ENCODE assay signal across 12 mouse cellular contexts in genomic region chr2:32817589-32817988, GRCm38 (mm10). TPM values are rescaled to one million over a fixed set of nuclear protein-coding genes. Genes with fewer than 3 reads are reported as not detected.
DNase-seq lines count a peak whose midpoint lies in the region; ATAC-seq and TF ChIP-seq lines count a peak whose summit lies in the region.
"Had no signal": no experiment of that assay in that cellular context is flagged by ENCODE, and none has a peak within 500 bp of the region (broad histone marks: within the 10 kb centered on the region; RNA-seq: fewer than 3 reads in every experiment).

No protein-coding gene starts in this region.

- H3K36me3 ChIP-seq in hindbrain, embryonic 13.5 days, result peaks cover 80% of the 10 kb centered on the region
- H3K36me3 ChIP-seq in hindbrain, embryonic 12.5 days, result peaks cover 33% of the 10 kb centered on the region
- H3K36me3 ChIP-seq in midbrain, embryonic 13.5 days, result peaks cover 62% of the 10 kb centered on the region
- H3K36me3 ChIP-seq in midbrain, embryonic 11.5 days (ENCODE audit: control insufficient read depth, insufficient read depth, low read length), result no peaks in the 10 kb centered on the region
- peaks cover 52% of the 10 kb centered on the region for H3K36me3 ChIP-seq in hindbrain, embryonic 15.5 days

- no peak overlapping the region for H3K4me2 ChIP-seq in hindbrain, embryonic 13.5 days
- H3K4me2 ChIP-seq in hindbrain, embryonic 12.5 days (replicated peaks), result no peak overlapping the region
- no peak overlapping the region for H3K4me2 ChIP-seq in midbrain, embryonic 13.5 days (replicated peaks)
- no peak overlapping the region for H3K4me2 ChIP-seq in midbrain, embryonic 11.5 days
- H3K4me2 ChIP-seq in hindbrain, embryonic 15.5 days, result no peak overlapping the region
- H3K4me2 ChIP-seq: embryonic facial prominence, embryonic 12.5 days had no signal

- DNase-seq in midbrain, embryonic 11.5 days (ENCODE audit: low spot score, missing footprints), result no peak
- DNase-seq in right cerebral cortex, postnatal 4 days, result no peak
- no peak for DNase-seq in MN1 (ENCODE audit: low spot score)
- DNase-seq: kidney, postnatal 10 days; liver, postnatal 0 days; thymus, postnatal 25 days had no signal

- peak overlapping the region; percentile 70 for H3K27ac ChIP-seq in hindbrain, embryonic 13.5 days
- H3K27ac ChIP-seq in hindbrain, embryonic 12.5 days, result no peak overlapping the region
- H3K27ac ChIP-seq in midbrain, embryonic 13.5 days, result peak overlapping the region; percentile 44; the same call in 1 of the 2 replicates
- H3K27ac ChIP-seq in midbrain, embryonic 11.5 days (ENCODE audit: low read depth, low read length), result no peak overlapping the region
- H3K27ac ChIP-seq in hindbrain, embryonic 15.5 days (replicated peaks), result peak overlapping the region; percentile 56; the same call in 1 of the 2 replicates
- H3K27ac ChIP-seq in olfactory bulb, adult 2 months (ENCODE audit: insufficient read depth, low read depth, low read length), result peak overlapping the region; percentile 52
- H3K27ac ChIP-seq: embryonic facial prominence, embryonic 12.5 days had no signal

- no peak overlapping the region; the same call in 1 of the 2 replicates for H3K9ac ChIP-seq in hindbrain, embryonic 13.5 days
- H3K9ac ChIP-seq in hindbrain, embryonic 12.5 days, result no peak overlapping the region
- H3K9ac ChIP-seq in midbrain, embryonic 13.5 days (replicated peaks), result peak overlapping the region; percentile 1; the same call in 1 of the 2 replicates
- no peak overlapping the region for H3K9ac ChIP-seq in midbrain, embryonic 11.5 days (ENCODE audit: low read length)
- H3K9ac ChIP-seq in hindbrain, embryonic 15.5 days, result no peak overlapping the region
- H3K9ac ChIP-seq: embryonic facial prominence, embryonic 12.5 days; liver, postnatal 0 days had no signal

- no peak for TF ChIP-seq CTCF in olfactory bulb, adult 2 months (IDR thresholded peaks at IDR 0.05; ENCODE audit: insufficient read depth, low read depth, low read length)

- no peak for TF ChIP-seq POLR2A in olfactory bulb, adult 2 months (IDR thresholded peaks at IDR 0.05; ENCODE audit: insufficient read depth, low read depth, low read length)

- H3K27me3 ChIP-seq in hindbrain, embryonic 13.5 days, result no peaks in the 10 kb centered on the region
- H3K27me3 ChIP-seq in hindbrain, embryonic 12.5 days, result no peaks in the 10 kb centered on the region
- no peaks in the 10 kb centered on the region for H3K27me3 ChIP-seq in midbrain, embryonic 13.5 days
- H3K27me3 ChIP-seq in midbrain, embryonic 11.5 days (ENCODE audit: control insufficient read depth, insufficient read depth, low read length), result no peaks in the 10 kb centered on the region
- H3K27me3 ChIP-seq in hindbrain, embryonic 15.5 days, result no peaks in the 10 kb centered on the region
- H3K27me3 ChIP-seq: embryonic facial prominence, embryonic 12.5 days had no signal

- no peaks in the 10 kb centered on the region for H3K9me3 ChIP-seq in hindbrain, embryonic 13.5 days
- no peaks in the 10 kb centered on the region for H3K9me3 ChIP-seq in hindbrain, embryonic 12.5 days (replicated peaks)
- H3K9me3 ChIP-seq in midbrain, embryonic 13.5 days, result no peaks in the 10 kb centered on the region
- no peaks in the 10 kb centered on the region for H3K9me3 ChIP-seq in midbrain, embryonic 11.5 days (ENCODE audit: control insufficient read depth, low read length)
- no peaks in the 10 kb centered on the region for H3K9me3 ChIP-seq in hindbrain, embryonic 15.5 days
- H3K9me3 ChIP-seq: embryonic facial prominence, embryonic 12.5 days had no signal

- 65% methylated on average over 7 of the region's 7 CpGs for WGBS in hindbrain, embryonic 13.5 days
- 67% methylated on average over 7 of the region's 7 CpGs for WGBS in hindbrain, embryonic 12.5 days
- 71% methylated on average over 7 of the region's 7 CpGs for WGBS in midbrain, embryonic 13.5 days
- 69% methylated on average over 7 of the region's 7 CpGs for WGBS in midbrain, embryonic 11.5 days
- 68% methylated on average over 7 of the region's 7 CpGs for WGBS in hindbrain, embryonic 15.5 days
- 44% methylated on average over 7 of the region's 7 CpGs for WGBS in olfactory bulb, adult 2 months

- H3K4me3 ChIP-seq in hindbrain, embryonic 13.5 days, result no peak overlapping the region
- H3K4me3 ChIP-seq in hindbrain, embryonic 12.5 days, result no peak overlapping the region
- no peak overlapping the region for H3K4me3 ChIP-seq in midbrain, embryonic 13.5 days (replicated peaks)
- no peak overlapping the region for H3K4me3 ChIP-seq in midbrain, embryonic 11.5 days (ENCODE audit: low read depth, low read length)
- no peak overlapping the region for H3K4me3 ChIP-seq in hindbrain, embryonic 15.5 days
- no peak overlapping the region for H3K4me3 ChIP-seq in olfactory bulb, adult 2 months (ENCODE audit: insufficient read depth, low read depth, low read length)
- H3K4me3 ChIP-seq: embryonic facial prominence, embryonic 12.5 days had no signal

- peaks cover 13% of the 10 kb centered on the region for H3K4me1 ChIP-seq in hindbrain, embryonic 13.5 days (replicated peaks)
- H3K4me1 ChIP-seq in hindbrain, embryonic 12.5 days, result peaks cover 3% of the 10 kb centered on the region
- no peaks in the 10 kb centered on the region for H3K4me1 ChIP-seq in midbrain, embryonic 13.5 days (replicated peaks)
- H3K4me1 ChIP-seq in midbrain, embryonic 11.5 days (ENCODE audit: control insufficient read depth, insufficient read depth, low read length), result no peaks in the 10 kb centered on the region
- 0 out of 2 replicates have a peak, but pooled peaks cover 10% of the 10 kb centered on the region for H3K4me1 ChIP-seq in hindbrain, embryonic 15.5 days (replicated peaks)
- peaks cover 29% of the 10 kb centered on the region for H3K4me1 ChIP-seq in olfactory bulb, adult 2 months (ENCODE audit: control insufficient read depth, insufficient read depth, low read length)
- H3K4me1 ChIP-seq: embryonic facial prominence, embryonic 12.5 days had no signal

- ATAC-seq in hindbrain, embryonic 13.5 days (ENCODE audit: low FRiP score), result no peak
- no peak for ATAC-seq in hindbrain, embryonic 12.5 days (ENCODE audit: low FRiP score)
- ATAC-seq in midbrain, embryonic 13.5 days, result no peak
- no peak for ATAC-seq in midbrain, embryonic 11.5 days (ENCODE audit: low FRiP score)
- ATAC-seq in hindbrain, embryonic 15.5 days (ENCODE audit: low FRiP score, low read depth), result no peak
- ATAC-seq: liver, postnatal 0 days had no signal

RNA-seq across cellular contexts. Expression of gene Stxbp1, which starts 29.5 kb away (rescaled TPM):
- 180 and 193 TPM in 2 replicates for polyA plus RNA-seq in hindbrain, embryonic 13.5 days (2015; fragmentation: Nextera tagmentation; extraction: Ambion mirVana)
- polyA plus RNA-seq in hindbrain, embryonic 12.5 days (2016; fragmentation: Nextera tagmentation; extraction: Ambion mirVana), result 102 and 105 TPM in 2 replicates
- polyA plus RNA-seq in midbrain, embryonic 13.5 days (2015; fragmentation: Nextera tagmentation; extraction: Ambion mirVana), result 165 and 168 TPM in 2 replicates
- 51.4 and 53.8 TPM in 2 replicates for polyA plus RNA-seq in midbrain, embryonic 11.5 days (2014; fragmentation: Nextera tagmentation; extraction: Ambion mirVana)
- 296 and 323 TPM in 2 replicates for polyA plus RNA-seq in hindbrain, embryonic 15.5 days (2015; fragmentation: Nextera tagmentation; extraction: Ambion mirVana)
- polyA plus RNA-seq in olfactory bulb, adult 2 months (2012; ENCODE audit: insufficient read depth, insufficient read length, low replicate concordance, missing spikeins), result 182 and 623 TPM in 2 replicates

RNA-seq across cellular contexts. Expression of gene Cfap157, which starts 33.4 kb away (rescaled TPM):
- 1.0 and 1.5 TPM in 2 replicates for polyA plus RNA-seq in hindbrain, embryonic 13.5 days (2015; fragmentation: Nextera tagmentation; extraction: Ambion mirVana)
- polyA plus RNA-seq in hindbrain, embryonic 12.5 days (2016; fragmentation: Nextera tagmentation; extraction: Ambion mirVana), result 0.85 and 1.5 TPM in 2 replicates
- 0.46 and 2.0 TPM in 2 replicates for polyA plus RNA-seq in midbrain, embryonic 13.5 days (2015; fragmentation: Nextera tagmentation; extraction: Ambion mirVana)
- polyA plus RNA-seq in midbrain, embryonic 11.5 days (2014; fragmentation: Nextera tagmentation; extraction: Ambion mirVana), result 0.08 and 0.28 TPM in 2 replicates
- polyA plus RNA-seq in hindbrain, embryonic 15.5 days (2015; fragmentation: Nextera tagmentation; extraction: Ambion mirVana), result 1.3 and 2.0 TPM in 2 replicates
- polyA plus RNA-seq in olfactory bulb, adult 2 months (2012; ENCODE audit: insufficient read depth, insufficient read length, low replicate concordance, missing spikeins), result not detected in 2 replicates
- polyA plus RNA-seq: liver, postnatal 0 days had no signal

RNA-seq across cellular contexts. Expression of gene Ptrh1, which starts 42.0 kb away (rescaled TPM):
- polyA plus RNA-seq in hindbrain, embryonic 13.5 days (2015; fragmentation: Nextera tagmentation; extraction: Ambion mirVana), result 4.5 and 5.1 TPM in 2 replicates
- polyA plus RNA-seq in hindbrain, embryonic 12.5 days (2016; fragmentation: Nextera tagmentation; extraction: Ambion mirVana), result 4.6 and 5.6 TPM in 2 replicates
- 4.1 and 4.2 TPM in 2 replicates for polyA plus RNA-seq in midbrain, embryonic 13.5 days (2015; fragmentation: Nextera tagmentation; extraction: Ambion mirVana)
- polyA plus RNA-seq in midbrain, embryonic 11.5 days (2014; fragmentation: Nextera tagmentation; extraction: Ambion mirVana), result 3.2 and 3.9 TPM in 2 replicates
- polyA plus RNA-seq in hindbrain, embryonic 15.5 days (2015; fragmentation: Nextera tagmentation; extraction: Ambion mirVana), result 4.3 and 5.0 TPM in 2 replicates
- polyA plus RNA-seq in olfactory bulb, adult 2 months (2012; ENCODE audit: insufficient read depth, insufficient read length, low replicate concordance, missing spikeins), result not detected in 2 replicates

RNA-seq across cellular contexts. Expression of gene Ttc16, which starts 42.2 kb away (rescaled TPM):
- 0.56 and 1.8 TPM in 2 replicates for polyA plus RNA-seq in hindbrain, embryonic 13.5 days (2015; fragmentation: Nextera tagmentation; extraction: Ambion mirVana)
- 0.63 and 1.1 TPM in 2 replicates for polyA plus RNA-seq in hindbrain, embryonic 12.5 days (2016; fragmentation: Nextera tagmentation; extraction: Ambion mirVana)
- polyA plus RNA-seq in midbrain, embryonic 13.5 days (2015; fragmentation: Nextera tagmentation; extraction: Ambion mirVana), result 0.35 and 0.52 TPM in 2 replicates
- 0.26 and 0.30 TPM in 2 replicates for polyA plus RNA-seq in midbrain, embryonic 11.5 days (2014; fragmentation: Nextera tagmentation; extraction: Ambion mirVana)
- polyA plus RNA-seq in hindbrain, embryonic 15.5 days (2015; fragmentation: Nextera tagmentation; extraction: Ambion mirVana), result 0.59 and 0.62 TPM in 2 replicates
- polyA plus RNA-seq in olfactory bulb, adult 2 months (2012; ENCODE audit: insufficient read depth, insufficient read length, low replicate concordance, missing spikeins), result not detected in 2 replicates

RNA-seq across cellular contexts. Expression of gene Fam129b, which starts 58.3 kb away (rescaled TPM):
- polyA plus RNA-seq in hindbrain, embryonic 13.5 days (2015; fragmentation: Nextera tagmentation; extraction: Ambion mirVana), result 31.6 and 32.4 TPM in 2 replicates
- polyA plus RNA-seq in hindbrain, embryonic 12.5 days (2016; fragmentation: Nextera tagmentation; extraction: Ambion mirVana), result 42.2 and 43.8 TPM in 2 replicates
- polyA plus RNA-seq in midbrain, embryonic 13.5 days (2015; fragmentation: Nextera tagmentation; extraction: Ambion mirVana), result 20.9 and 27.5 TPM in 2 replicates
- polyA plus RNA-seq in midbrain, embryonic 11.5 days (2014; fragmentation: Nextera tagmentation; extraction: Ambion mirVana), result 10.3 and 10.6 TPM in 2 replicates
- polyA plus RNA-seq in hindbrain, embryonic 15.5 days (2015; fragmentation: Nextera tagmentation; extraction: Ambion mirVana), result 33.5 and 33.9 TPM in 2 replicates
- polyA plus RNA-seq in olfactory bulb, adult 2 months (2012; ENCODE audit: insufficient read depth, insufficient read length, low replicate concordance, missing spikeins), result not detected in 2 replicates

Comparison
In these comparisons a context has a peak if more than half of its experiments do, and no peak if none do; other contexts are left out.
1. H3K27ac ChIP-seq: peak in hindbrain, embryonic 13.5 days (single experiment), midbrain, embryonic 13.5 days (single experiment), hindbrain, embryonic 15.5 days (single experiment) and olfactory bulb, adult 2 months (single experiment); none in hindbrain, embryonic 12.5 days (single experiment) and midbrain, embryonic 11.5 days (single experiment).